Mouse (Mus musculus) left cerebral cortex, postnatal 10 days (tissue): ENCODE measurements around the gene Twsg1. TPM values are rescaled to one million over a fixed set of nuclear protein-coding genes. Genes with fewer than 3 reads are reported as not detected.
"Not testable (repeated sequence)": the region's sequence is repeated elsewhere in the genome, so short reads cannot be mapped to it uniquely, and the experiment has no call there.

Source experiments
- DNase-seq, 2 experiments: peaks; one replicate each; pipeline ENCODE4 v3.0.0; 2021 to 2022; ENCODE audit warnings: low spot score in 2 of 2, mixed read lengths in 1 of 2; ENCODE audit errors: extremely low spot score in 1 of 2
- intact Hi-C: fragments of 180-260 bp; cut with DNase I; formaldehyde crosslinking; loops from one replicate; pipeline ENCODE4 v1.15.1; 2025
- total RNA-seq, 2 experiments: library from RNA; stranded (reverse); gene quantifications; 2 replicates each; pipeline ENCODE4 v1.2.3; 2021

Twsg1 gene
- total RNA-seq: 10 to 100 TPM; 25.6 to 27.4 TPM

DNA sequence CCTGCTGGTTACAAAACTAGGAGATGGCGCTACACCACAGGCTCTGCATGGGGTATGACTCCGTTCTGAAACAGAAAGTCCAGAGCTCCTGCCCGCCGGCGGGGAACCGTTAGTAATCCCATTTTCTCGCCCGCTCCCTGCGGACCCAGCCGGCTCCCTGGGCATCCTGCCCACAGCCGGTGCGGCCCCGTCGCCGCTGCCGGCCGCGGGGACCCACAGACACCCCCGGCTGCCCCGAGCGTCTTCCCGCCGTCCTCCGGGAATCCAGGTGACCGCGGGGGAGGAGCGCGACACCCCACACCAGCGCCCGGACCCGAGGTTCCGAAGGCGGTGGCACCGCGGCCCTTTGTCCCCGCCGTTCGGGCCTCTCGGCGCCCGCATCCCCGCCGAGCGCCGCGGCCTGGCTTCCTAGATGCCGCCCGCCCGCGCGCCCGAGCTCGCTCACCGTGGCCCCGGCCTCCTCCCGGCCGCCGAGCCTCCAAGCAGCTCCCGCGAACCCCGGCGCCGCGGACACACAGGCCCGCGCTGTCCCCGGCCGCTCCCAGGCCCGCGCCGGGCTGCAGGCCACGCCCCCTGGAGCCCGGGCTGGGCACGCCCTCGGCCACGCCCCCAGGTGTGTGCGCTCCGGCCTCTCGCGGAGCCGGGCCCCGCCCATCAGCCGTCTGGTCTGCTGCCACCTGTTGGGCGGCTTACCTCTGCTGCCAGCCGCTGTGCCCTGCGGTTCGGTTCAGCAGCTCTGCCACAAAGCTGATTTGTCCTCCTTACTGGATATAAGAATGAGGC lies at the start of gene Twsg1:
TSS of gene Twsg1 (minus strand) at position 605 of the 783 bp plus-strand sequence.
- DNase-seq: peak; percentile 80 to 95
- intact Hi-C loops: loop anchor here (5.0 kb wide), 2 partner anchors 79 to 151 kb away; partner anchors contain the start of gene Ndufv2

DNA sequence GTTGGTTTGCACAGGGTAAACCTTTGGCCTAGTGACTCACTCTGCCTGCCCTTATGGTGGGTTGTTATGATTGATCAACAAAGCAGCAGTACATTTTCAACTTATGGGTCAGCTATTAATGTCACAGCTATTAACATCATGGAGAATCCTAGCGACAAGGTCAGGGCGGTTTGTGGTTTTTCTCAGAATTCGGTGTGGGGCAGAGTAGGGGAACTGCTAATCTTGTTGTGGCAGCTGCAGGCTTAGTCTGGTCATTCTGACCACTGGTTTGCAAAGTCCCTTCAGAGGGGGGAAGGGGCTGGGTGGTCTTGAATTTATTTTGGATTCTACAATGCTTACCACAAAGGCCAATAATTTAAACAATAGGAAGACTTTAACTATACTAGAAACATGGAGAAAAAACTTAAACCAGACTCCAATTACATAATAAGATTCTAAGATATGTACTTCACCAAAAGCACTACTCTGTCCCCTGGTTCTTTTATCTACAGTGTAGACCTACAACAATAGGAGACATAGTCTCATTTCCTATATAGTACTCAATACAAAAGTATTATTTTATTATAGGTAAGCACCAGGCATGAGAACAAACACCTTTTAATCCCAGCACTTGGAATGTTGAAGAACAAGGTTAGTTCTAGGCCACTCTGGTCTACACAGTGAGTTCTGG lies 37.3 kb upstream of the Twsg1 start:
- intact Hi-C loops: no loop called here
- no peak for DNase-seq

DNA sequence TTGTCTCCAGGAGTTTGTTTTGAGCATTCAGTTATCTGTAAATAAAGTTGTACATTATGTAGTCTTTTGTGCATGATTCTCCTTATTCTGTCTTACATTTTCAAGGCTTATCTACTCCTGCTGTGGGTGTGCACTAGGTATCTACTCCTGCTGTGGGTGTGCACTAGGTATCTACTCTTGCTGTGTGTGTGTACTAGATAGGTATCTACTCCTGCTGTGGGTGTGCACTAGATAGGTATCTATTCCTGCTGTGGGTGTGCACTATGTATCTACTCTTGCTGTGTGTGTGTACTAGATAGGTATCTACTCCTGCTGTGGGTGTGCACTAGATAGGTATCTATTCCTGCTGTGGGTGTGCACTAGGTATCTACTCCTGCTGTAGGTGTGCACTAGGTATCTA lies 25.7 kb upstream of the Twsg1 start:
- DNase-seq, intact Hi-C loops: not testable (repeated sequence)

DNA sequence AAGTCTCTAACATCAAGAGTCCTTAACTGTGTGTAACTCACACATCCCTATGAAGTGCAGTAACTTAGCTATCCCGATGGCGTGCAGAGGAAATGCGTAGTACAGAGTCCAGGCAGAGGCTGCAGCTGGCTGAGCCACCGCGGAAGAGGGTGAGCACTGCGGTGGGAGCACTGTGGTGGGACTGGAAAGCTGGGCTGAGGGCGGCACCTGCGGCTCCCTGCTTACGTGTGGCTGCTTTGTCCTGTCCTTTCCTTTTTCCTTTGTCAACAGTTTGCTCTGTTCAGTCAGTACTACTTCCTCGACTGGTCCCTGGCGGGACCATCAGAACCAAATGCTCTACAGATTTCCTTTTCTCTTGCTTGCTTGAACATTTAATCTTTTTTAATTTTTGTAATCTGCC lies 16.7 kb upstream of the Twsg1 start:
- intact Hi-C loops: no loop called here
- DNase-seq: no peak

DNA sequence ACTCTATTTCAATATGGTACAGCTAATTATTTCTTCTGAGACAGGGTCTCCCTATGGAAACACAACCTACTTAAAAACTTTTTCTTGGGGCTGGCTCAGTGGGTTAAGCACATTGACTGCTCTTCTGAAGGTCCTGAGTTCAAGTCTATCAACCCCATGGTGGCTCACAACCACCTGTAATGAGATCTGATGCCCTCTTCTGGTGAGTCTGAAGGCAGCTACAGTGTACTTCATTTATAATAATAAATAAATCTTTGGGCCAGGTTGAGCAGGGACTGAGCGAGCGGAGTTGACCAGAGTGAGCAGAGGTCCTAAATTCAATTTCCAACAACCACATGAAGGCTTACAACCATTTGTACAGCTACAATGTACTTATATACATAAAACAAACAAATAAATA lies 11.2 kb upstream of the Twsg1 start:
- intact Hi-C loops: no loop called here
- DNase-seq: no peak

DNA sequence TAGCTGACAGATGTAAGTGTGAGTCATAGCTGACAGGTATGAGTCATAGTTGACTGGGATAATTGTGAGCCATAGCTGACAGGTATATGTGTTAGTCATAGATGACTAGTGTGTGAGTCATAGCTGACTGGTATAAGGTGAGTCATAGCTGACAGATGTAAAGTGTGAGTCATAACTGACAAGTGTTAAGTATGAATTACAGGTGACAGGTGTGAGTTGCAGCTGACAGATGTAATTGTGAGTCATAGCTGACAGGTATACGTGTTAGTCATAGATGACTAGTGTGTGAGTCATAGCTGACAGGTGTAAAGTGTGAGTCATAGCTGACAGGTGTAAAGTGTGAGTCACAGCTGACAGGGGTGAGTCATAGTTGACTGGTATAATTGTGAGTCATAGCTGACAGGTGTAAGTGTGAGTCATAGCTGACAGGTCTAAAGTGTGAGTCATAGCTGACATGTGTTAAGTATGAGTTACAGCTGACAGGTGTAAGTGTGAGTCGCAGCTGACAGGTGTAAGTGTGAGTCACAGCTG lies 10.6 kb upstream of the Twsg1 start:
- DNase-seq: no peak
- intact Hi-C loops: no loop called here

DNA sequence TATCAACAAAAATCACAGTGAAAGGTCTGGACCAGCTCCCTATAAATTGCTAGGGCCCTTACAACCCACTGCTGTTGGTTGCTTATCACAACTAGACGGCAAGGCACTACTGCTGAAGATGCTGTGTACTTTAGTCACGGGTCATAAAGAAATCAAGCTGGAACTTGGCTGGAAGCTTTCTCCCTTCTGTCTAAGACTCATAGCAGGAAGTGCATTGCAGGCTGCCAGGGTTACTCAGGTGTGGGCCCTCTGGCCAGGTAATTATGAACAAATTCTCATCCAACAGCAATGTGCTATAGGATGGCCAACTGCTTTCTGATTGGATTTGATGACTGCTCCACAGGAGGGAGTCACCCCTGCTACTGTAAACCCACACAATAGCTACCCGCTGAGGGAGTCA lies 8.0 kb upstream of the Twsg1 start:
- no peak for DNase-seq
- intact Hi-C loops: no loop called here

DNA sequence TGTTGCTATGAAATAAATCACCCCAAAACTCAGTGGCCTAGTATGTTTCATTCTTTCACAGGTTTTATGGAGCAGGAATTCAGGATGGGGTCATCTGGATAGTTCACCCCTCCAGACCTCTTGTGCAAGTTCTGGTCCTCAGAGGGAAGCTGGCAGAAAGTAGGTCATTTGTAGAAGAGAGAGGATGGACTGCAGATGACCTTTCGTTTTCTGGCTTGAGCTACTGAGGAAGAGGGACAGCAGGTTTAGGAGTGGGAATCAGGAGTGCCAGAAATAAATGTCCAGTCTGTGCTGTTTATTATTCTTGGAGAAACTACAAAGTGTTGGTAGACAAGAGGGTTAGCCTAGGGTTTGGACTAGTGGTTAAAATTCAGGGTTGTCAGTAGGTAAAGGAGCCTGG lies 7.3 kb upstream of the Twsg1 start:
- no peak for DNase-seq
- intact Hi-C loops: no loop called here

DNA sequence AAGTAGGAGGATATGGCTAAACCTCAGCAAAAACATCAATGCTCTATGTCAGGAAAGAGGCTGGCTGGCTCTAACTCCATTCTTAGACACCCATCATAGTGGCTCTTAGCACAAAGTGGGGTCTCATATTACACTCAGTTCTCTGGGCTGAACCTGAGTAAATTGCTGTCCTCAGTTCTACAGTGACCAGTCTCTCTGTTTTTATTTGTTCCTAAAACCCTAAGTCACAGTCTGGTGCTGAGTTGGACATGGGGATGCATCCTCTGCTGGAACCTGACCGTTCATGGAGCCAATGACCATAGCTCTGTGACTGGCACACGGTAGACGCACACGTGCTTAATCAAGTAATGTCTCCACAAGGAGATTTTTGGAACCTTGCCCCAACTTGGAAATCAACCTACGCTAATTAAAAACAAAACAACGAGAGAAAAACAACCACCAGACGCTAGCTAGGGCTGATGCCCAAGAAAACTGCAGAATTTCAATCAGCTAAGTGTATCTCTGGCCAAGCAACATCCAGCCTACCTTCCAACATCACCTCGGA lies 6.8 kb upstream of the Twsg1 start:
- no peak for DNase-seq
- intact Hi-C loops: no loop called here

DNA sequence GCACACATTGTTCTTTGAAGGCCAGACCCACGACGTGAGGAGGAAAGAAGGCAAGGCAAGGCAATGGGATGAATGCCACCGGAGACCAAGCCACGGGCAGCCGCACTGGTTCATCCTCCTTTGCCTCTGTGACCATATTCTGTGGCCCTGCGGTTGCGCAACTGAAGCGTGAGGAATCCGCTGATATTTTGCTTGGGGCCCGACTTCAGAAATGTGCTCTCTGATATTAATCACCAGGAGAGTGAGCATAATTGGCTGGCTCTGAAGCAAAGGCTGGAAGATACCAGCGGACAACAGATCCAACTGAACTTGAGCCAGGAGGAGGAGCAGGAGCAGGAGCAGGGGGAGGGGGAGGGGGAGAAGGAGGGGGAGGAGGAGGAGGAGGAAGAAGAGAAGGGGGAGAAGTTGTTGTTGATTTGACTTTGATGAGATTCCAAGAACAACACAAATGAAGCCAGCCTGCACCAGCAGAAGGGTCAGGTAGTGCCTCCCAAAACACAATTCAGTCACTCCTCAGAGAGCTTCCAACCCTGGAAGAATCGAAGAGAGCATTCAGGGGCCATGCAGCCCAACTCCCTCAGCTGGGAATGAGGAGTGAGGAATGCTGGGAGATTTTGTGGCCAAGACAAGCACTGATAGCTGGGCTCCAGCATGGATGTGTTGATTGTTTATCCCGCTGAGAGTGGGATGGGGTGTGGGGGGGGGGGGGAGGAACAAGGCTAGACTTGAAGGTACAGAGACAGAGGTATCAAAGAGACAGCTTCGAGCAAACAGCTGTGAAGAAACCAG lies 6.2 kb upstream of the Twsg1 start:
- DNase-seq: no peak

DNA sequence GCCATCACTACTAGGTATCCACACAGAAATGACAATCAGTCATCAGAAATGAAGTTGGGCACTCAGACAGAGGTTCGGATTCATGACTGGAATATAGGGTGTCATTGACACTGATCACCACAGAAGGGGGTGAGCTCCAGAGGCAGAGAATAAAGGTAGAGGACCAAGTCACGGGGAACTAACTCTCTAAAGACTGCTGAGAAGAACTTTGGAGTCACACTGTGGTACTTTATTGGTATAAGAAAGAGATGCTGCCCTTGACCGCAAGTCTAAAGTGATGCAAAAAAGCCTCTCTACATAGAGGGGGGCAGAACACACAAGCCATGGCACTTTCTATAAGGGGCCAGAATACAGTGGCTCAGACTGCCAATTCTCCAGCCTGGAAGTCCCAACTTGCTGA lies 5.1 kb upstream of the Twsg1 start:
- intact Hi-C loops: no loop called here
- DNase-seq: no peak

More for the DNA sequence above, 6.2 kb upstream of the Twsg1 start:
- intact Hi-C loops: no loop called here

DNA sequence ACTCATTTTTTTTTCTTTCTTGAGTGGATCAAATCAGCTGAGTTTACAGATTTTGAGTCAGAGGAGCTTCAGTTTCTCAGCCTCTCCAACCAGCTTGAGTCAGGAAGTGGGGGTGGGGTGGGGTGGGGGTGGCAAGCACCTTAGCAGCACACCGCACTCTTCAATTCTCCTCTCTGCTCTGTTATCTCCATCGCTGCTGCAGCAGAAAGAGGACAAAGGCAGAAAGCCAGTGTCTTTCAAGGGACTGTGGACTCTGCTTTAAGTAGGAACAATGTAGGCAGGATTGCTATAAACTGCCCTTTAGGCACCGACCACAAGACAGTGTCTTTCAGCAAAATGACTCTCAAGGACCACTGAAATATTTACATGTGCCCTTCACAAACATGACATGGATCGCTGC lies 2.9 kb upstream of the Twsg1 start:
- no peak for DNase-seq
- intact Hi-C loops: loop anchor here (5.0 kb wide), 2 partner anchors 82 to 148 kb away; partner anchors contain the start of gene Ndufv2

DNA sequence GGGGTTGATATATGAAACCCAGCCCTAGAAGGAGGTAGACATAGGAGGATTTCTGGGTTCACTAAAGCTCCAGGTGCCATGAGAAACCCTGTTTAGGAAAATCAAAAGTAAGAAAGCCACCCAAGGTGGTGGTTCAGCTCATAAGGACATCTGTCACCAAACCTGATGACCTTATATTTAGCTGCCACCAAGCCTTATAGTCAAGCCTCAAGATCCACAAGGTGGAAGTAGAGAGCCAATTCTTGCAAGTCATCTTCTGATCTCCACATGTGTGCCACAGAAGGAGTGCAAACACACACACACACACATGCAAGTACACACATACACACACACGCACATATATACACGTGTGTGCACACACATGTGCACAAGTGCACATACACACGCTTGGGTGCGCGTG lies 1.1 kb upstream of the Twsg1 start:
- intact Hi-C loops: loop anchor here (5.0 kb wide), 2 partner anchors 80 to 150 kb away; partner anchors contain the start of gene Ndufv2

DNA sequence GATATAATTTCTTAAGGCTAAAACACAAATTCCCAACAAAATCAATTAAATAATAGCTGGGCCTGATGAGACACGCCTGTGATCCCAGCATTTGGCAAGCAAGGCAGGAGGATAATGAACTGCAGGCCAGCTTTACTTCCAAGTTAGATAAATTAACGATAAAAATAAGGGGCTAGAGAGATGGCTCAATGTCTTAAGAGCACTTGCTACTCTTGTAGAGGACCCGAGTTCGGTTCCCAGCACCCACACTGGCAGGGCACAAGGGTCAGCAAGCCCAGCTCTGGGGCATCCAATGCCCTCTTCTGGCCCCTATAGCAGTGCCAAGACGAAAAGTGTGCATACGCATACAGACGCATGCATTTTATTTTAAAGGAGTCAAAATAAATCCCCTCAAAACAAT lies 843 bp downstream of the Twsg1 start:
- no peak for DNase-seq
- intact Hi-C loops: loop anchor here (5.0 kb wide), 2 partner anchors 78 to 152 kb away; partner anchors contain the start of gene Ndufv2

More for the DNA sequence above, 1.1 kb upstream of the Twsg1 start:
- no peak for DNase-seq

DNA sequence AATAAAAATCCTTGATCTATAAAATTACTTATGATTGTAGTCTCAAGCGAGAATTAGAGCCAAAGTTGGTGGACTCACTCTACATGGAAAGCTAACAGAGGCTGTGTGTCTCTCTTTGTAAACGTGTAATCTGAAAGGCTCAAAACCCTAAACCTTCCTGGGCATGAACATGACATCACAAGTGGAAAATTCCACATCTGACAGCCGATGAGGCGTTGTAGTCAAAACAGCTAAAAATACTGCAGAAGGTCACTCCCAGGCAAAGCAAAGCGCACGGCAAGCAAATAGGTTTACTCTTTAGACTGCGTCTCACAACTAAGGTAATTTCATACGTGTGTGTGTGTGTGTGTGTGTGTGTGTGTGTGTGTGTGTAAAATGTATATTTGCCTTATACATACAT lies 3.7 kb downstream of the Twsg1 start:
- no peak for DNase-seq
- intact Hi-C loops: loop anchor here (5.0 kb wide), 1 partner anchor 60 kb away; the partner anchor contains the start of gene Ralbp1

DNA sequence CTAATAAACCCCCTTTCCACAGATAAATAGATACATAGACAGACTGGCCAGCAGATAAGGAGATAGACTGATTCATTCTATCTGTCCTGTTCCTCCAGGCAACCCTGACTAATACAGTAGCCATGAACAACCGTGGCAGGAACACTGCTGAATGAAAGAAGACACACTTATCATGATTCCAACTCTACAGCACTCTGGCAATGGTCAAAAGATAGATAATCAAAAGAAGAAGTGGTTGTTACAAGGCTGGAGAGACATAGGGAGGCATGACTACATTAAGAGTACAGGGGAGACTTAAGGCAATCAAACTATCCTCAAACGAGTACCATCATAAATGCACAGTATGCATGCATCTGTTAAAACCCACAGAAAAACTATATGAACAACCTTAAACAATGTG lies 5.6 kb downstream of the Twsg1 start:
- DNase-seq: no peak
- intact Hi-C loops: loop anchor here (5.0 kb wide), 1 partner anchor 58 kb away; the partner anchor contains the start of gene Ralbp1

DNA sequence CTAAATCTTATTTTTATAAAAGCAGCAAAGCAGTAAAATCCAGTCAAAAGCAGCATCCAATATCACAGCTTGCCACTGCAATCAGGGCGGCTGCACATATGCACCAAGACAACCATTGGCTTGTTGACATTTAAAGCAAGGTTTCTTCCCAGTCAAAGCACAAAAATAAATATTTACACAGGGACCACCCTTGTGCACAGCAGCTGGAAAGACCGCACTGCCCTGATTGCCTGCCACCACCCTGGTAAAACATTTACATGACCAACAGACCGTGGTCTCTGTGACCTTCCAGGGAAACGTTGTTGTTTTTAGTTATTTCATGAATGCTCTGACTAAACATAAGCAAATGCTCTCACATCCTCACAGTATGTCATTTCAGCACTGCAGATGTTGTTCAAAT lies 8.6 kb downstream of the Twsg1 start:
- DNase-seq: no peak

DNA sequence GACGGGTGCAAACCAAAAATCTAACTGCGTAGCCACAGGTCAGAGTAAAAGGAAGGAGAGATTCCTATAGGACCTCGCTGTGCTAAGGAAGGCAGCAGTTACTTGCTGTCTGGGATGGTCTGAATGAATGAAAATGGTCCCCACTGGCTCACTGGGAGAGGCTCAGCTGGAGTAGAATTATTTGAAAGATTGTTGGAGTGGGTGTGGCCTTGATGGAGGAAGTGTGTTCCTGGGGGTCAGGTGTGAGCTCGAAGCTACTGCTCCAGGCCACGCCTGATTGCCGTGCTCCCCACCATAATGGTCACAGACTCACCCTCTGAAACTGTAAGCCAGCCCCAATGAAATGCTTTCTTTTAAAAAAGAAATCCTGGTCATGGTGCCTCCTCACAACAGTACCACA lies 9.8 kb downstream of the Twsg1 start:
- DNase-seq: no peak
- intact Hi-C loops: no loop called here

More for the DNA sequence above, 8.6 kb downstream of the Twsg1 start:
- intact Hi-C loops: no loop called here

DNA sequence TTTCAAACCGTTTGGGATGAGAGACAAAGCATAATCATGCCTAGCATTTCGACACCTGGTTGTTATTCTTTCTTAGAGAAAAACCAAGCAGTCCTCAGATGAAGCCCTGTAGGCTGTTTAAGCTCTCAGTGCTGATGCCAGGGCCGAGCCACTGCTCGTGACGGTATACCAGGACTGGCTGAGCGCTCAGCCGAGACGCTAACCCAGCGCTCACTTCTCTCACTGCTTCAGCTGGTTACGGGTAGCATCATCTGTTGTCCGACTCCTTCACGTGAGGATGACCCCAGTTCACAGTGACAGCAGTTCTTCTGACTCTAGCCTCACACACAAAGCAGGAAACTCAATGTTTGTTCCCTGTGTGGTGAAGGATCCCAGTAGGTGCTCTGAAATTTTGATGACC lies 10.8 kb downstream of the Twsg1 start:
- DNase-seq: no peak
- intact Hi-C loops: no loop called here
